Mouse (Mus musculus) cerebellum, postnatal 25 days (tissue): ENCODE data around the gene Zcchc3.

ENCODE experiments used
- DNase-seq, 2 experiments: peaks; one replicate each; pipeline ENCODE4 v3.0.0; 2021; ENCODE audit warnings: mixed read lengths in 2 of 2

The Zcchc3 gene

DNA sequence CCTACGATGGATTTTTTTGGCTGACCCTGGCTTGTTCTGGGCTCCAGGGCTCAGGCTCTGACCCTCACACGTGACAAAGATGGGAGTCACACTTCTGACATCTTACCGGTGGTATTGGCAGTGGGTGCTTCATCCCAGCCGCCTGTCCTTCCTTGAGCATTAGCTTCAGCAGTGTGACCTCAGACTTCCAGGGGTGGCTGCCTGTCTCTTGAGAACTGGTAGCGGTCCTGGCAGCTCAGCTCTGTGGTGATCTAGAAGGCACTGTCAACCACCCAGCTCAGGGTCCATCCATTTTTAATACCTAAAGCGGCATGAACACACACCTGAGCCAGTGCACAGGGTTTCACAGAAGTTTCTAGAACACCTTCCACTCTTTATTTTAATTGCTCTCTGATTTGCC is 5.0 kb downstream of the Zcchc3 start:
- no peak for DNase-seq

DNA sequence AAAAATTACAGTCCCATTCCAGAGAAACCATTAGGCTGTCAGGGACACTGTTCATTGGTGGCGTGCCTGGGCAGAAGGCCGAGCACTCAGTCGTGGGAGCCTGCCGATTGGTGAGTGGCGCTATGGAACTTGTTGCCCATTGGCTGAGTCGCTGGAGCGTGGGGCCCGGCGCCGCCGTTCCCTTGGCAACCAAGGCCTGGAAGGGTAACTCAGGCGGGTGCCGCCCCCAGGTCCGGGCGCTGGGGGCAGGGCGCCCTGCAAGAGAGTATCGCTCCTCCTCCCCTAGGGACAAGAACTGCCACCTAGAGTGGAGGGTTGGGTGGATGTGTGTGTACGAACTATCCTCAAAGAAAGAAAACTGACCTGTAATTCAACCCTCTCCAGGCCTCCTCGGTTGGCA is 8.7 kb downstream of the Zcchc3 start:
- peak; percentile 95 to 97 for DNase-seq

DNA sequence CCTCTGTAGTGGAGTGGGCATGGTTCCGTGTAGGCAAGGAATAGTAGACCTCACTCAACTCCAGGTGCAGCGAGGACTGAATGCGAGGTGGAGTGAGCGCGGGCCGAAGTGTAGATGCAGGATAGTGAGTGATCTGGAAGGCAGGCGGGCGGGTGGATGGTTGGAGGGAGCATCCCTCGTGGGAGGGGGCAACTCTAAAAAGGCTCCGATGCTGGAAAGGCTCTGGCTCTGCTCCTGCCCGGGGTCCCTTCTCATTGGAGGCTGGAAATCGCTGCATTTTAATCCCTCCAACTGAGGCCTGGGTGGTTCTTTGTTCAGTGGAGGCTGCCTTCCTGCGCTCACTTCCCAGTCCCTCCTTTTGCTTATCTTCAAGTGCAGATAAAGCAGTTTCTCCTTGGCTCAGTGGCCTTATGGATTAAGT is 15.7 kb downstream of the Zcchc3 start:
- no peak for DNase-seq

DNA sequence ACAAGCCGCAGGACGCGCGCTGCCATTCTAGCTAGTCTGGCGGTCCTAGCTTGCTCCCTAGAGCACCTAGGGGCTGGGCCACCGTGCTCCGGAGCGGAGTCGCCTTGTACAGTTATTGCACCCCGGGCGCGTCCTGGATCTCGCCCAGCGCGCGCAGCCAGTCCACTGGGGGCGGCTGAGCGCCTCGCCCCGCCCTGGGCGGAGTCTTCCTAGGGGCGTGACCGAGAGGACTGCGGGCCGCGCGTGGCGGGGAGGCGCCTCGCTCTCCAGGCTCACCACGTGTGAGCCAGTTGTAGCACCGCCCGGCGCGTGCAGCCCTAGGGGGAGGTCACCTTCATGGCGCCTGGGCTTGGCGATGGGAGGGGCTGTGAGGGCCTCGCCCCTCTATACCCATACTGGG is 16.1 kb downstream of the Zcchc3 start:
- DNase-seq = peak; percentile 88 to 93

DNA sequence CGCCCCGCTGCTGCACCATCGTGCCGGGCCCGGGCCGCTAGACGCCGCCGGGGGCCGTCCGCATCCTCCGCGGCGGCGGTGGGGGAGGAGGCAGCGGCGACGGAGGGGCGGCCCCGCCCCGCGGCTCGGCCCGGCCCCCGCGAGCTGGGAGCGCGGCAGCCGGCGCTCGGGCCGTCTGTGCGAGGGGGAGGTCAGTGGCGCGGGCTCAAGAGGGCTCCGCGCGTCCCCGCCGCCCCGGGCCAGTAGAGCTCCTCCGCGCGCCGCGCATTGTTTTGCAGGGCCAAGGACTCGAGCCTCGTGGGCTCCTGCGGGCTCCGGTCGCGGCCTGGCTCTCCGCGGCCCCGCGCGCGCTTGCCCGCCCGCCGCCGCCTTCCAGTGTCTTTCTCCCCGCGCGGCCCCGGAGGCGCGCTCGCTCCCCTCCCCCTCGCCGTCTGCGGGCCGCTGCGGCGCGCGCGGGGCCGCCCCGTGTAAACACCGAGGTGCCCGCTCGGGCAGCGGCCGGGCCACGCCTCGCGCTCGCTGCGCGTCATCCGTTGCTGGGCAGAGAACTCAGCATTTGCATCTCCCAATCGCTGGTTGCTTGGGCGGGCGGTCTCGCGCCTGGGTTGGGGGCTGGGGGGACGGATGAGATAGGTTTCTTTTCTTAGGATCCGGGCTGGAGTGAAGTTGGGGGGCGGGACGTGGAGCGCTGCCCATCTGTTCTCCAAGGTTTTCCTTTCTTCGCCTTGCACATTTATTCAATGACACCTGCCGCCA is 17.0 kb downstream of the Zcchc3 start, which contains the start of gene Sox12:
TSS of gene Sox12 (minus strand) at position 384 of the 756 bp plus-strand sequence.
- DNase-seq = peak; percentile 98 to 99

DNA sequence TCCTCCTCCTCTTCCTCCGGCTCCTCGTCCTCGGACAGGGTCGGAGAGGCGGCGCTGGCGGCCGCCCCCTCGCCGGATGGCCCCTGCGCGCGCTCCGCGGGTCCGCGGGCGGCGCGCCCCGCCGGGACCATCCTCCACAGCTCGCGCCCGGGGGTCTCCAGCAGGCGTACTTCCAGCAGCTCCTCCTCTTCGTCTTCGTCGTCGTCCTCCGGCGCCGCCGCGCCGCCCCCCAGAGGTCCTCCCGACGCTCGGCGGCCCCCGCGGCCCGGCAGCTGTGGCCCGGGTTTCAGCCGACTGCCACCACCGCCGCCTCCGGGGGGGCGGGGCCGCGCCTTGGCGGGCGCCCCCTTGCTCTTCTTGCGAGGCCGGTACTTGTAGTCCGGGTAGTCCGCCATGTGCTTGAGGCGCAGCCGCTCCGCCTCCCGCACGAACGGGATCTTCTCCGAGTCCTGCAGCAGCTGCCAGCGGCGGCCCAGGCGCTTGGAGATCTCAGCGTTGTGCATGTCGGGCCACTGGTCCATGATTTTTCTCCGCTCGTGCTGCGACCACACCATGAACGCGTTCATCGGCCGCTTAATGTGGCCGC is 17.7 kb downstream of the Zcchc3 start:
- peak; percentile 72 to 79 for DNase-seq

DNA sequence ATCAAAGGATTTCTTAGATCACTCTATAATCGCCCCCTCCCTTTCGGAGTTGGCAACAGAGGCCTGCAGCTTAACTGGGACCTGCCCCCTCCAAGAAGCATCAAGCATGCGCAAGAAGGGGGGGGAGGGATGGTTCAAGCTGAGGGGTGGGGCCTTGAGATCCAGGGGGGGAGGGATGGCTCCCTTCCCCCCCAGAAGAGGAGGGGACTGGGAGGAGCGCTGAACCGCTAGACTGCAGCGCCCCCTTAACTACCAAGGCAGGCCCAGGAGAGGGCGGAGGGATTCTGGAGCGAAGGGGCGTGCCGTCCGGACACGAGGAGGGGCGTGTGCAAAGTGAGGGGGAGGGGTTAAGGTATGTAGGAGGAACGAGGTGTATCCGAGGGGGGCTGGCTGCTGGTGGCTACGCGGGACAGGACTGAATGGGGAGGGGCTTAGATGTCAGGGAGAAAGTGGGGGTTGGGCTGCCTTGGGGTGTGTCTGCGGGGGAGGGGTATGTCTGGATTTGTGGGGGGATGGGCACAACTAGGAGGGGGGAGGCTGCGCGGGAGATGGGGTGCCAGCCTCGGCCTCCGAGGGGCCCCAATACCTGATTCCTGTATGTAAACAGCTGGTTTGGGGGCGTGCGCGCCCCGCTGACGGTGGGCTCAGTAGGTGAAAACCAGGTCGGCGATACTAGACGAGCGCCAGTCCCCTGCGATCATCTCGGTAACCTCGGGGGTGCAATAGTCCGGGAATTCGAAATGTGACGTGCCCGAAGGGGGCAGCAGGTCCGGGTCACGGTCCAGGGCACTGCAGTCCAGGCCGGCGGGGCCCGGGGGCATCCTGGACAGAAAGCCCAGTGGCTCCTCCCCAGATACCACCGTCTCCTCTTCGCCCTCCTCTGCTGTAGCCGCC is 18.5 kb downstream of the Zcchc3 start:
- DNase-seq = peak; percentile 60 to 78

DNA sequence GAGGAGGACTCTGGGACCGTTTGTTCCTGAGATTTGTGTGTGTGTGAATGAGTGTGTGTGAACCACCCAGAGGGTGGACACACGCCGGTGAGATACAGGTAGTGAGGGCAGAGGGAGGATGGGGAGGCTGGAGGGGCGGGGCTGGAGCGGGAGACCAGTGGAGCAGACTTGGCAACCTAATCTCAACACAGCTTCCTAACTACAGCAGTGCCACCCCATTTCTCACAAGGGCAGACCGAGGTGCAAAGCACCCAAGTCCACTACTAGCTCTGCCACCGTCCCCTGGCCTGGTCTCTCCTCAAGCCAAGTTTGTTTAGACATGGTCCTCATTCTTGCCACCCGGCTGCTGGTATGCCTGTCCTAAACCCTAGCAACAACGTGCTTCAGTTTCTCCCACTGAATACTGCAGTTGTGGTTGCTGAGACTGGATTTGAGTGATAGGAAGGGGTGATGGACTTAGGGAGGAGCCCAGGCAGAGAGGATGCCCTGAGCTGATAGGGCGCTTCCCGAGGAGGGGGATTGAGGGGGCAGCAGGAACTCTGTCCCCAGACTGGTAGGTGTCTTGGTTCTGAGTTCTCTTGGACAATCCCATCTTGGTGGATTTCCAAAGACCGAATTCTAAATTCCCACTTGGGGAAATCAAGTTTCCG is 19.4 kb downstream of the Zcchc3 start:
- DNase-seq = peak in 1 of 2 experiments; percentile 39

DNA sequence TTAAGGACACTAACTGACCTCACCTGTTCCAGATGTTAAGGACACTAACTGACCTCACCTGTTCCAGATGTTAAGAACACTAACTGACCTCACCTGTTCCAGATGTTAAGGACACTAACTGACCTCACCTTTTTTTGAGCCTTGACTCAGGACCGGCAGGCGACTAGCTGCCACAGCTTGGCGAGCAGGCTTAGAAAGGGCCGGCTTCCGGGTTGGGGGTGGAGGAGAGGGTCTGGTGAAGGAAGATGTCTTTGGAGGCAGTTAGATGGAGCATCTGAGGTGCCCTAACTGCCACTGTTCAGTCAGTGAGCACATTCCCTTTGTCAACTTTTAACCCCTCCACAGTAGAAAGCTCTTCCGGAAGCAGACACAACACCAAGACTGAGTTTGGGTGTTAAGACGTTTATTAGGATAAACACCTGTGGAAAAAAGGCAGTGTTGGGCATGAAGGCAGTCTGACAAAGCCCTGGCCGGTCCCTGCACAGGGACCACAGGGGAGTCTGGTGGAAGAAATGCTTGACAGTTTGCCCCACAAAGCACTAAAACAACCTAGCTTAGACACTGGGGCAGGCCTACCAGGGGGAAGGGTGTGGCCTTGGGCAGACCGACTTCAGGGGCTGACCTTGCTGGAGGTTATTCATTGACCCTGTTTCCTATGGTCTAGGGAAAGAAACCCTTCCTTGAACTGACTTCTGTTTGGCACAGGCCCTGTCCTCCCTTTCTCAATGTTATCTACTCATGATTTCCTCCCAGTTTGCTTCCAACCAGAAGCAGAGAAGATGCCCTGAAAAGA is 21.4 kb downstream of the Zcchc3 start:
- DNase-seq = peak in 1 of 2 experiments; percentile 17

DNA sequence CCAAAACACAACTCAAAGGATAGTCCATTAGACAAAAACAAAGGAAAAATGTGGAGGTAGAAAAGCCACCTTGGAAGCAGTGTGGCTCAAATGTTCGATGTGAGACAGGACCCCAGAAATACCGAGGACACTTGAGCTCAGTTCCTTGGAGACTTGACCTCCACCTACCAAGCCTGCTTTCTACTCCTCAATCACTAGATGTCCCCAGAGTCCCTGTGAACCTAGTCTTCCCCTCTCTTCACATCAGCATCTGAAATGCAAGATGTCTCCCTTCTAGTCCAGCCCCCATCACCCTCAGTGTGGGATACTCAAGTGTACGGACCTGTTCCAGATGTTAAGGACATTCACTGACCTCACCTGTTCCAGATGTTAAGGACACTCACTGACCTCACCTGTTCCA is 22.0 kb downstream of the Zcchc3 start:
- peak; percentile 39 to 59 for DNase-seq

DNA sequence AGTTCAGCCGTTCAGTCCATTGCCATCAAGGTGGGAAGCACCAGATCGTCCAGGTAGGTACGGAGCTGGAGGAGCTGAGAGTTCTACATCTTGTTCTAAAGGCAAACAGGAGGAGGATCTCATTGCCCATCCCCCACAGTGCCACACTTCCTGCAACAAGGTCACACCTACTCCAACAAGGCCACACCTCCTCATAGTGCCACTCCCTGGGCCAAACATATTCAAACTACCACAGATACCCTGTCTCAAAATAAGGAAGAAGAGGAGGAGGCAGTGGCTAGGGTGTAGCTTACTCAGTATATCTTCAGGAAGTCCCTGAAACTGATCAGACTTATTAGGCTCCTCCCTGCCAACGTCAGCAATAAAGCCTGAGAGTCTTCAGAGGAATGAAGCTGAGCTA is 30.6 kb downstream of the Zcchc3 start:
- no peak for DNase-seq

DNA sequence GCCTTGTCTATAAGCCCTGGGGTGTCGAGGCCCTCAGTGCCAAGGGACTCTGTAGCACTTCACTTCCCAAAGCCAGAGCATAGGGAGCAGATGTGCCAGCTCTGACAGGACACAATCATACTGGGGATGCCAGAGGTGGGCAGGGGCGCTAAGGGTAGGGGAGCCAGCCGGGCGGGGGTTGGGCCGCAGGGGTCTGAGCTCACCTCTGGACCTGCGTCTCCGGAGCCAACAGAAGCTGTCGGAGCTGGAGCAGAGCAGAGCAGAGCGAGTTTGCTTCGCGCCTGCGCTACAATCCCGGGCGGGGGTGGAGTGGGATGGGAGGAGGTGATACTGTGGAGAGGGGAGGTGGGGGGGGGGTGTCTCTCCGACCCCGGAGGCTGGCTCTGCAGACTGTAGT is 38.5 kb downstream of the Zcchc3 start, which contains the start of gene Nrsn2:
TSS of gene Nrsn2 (minus strand) at position 294 of the 397 bp plus-strand sequence.
- DNase-seq = no peak

DNA sequence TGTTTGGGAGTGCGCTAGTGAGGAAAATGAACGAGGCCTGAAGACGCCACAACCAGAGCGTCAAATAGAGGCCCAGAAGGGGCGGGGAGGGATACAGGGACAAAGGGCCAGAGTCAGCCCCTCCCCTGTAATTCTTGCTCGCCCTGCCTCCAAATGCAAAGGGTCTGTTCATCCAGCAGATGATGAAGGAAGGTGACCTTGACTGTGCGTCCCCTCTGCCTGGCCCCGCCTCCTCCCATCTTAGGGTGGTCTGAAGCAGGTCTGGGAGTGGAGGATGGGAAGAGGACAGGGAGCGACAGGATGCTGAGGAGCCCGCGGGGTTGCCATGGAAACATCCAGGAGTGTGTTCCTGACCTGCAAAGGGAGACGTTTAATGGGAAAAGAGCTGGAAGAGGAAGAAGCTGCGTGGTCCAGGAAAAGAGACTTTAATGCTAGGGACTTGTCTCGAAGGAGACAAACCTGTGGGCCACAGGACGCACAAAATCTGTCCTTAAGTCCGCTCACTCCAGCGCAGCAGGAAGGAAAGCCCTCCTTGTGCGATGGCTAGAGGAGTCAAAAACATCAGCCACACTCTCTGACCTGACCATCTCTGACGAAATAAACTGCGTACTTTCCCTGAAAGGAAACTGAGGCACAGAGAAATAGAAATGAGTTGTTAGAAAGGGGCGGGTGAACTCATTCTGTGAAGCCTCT is 39.0 kb downstream of the Zcchc3 start:
- DNase-seq = peak; percentile 26 to 56

DNA sequence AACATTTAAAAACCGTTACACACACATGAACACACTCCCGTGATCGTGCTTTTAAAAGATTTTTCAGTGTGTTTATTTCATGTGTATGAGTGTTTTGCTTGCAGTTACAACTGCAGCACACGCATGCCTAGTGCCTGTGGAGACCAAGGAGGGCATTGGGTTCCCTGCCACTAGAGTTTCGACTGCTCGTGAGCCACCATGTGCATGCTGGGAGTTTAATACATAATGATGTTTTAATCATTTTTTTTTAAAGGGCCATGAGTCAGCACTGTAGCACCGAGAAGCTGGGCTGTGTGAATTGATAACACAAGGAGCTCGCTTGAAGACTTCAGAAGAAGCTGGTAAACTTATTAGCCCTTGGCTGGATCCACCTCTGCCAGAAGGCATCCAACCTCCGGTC is 41.3 kb downstream of the Zcchc3 start:
- DNase-seq = no peak

DNA sequence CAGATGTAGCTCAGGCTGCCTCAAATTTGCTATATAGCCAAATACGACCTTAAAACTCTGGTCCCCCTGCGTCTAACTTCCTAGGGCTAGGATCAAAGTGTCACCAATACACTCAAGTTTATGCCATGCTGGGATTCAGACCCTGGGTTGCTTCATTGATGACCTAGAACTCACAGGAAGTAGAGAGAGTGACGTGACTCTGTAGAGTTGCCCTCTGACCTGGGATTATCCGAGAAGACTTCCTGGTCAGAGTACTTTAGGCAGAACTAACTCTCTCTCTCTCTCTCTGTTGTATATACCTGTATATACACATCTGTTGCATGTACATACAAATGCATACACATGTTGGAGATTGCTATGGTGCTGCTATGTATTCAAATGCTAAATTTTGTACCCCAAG is 42.2 kb downstream of the Zcchc3 start:
- no peak for DNase-seq

DNA sequence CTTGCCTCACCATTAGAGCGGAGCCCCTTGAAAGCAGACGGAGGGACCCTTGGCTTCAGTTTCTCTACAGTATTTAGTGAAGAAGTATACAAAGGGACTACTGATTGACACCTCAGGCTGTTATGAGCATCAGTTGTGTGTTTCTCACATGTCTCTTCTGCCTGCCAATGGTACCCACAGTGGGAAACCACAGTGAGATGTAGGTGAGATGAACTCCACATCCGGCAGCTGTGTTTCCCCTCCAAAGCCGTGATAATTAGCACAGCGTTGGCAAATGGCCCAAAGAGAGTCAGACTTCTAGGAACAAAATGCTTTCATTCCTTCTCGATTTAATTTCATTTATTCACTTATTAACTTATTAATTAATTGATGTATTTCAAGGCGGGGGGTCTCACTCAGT is 42.7 kb downstream of the Zcchc3 start:
- no peak for DNase-seq

DNA sequence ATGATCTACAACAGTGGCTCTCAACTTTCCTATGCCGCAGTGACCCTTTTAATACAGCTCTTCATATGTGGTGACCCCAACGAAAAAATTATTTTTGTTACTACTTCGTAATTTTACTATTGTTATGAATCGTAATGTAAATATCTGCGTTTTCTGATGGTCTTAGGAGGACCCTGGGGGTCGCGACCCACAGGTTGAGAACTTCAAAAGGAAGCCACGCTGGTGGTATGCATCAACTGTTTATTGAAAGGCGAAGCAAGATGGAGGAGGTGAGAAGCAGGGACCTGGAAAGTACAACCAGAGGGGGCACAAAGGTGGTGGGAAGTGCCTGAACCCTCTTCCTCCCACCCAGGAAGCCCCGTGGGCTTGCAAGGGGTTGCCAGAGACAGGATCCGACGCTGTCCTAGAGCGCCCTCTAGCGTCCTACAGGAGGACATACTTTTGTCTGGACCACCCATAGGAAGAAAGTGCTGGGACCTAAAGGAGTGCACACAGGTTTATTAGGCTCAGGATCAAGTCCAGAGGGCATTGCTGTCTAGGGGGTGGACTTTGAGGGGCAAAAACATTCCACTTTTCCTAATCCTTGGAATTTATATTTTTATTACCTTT is 46.2 kb downstream of the Zcchc3 start:
- peak; percentile 45 to 71 for DNase-seq

DNA sequence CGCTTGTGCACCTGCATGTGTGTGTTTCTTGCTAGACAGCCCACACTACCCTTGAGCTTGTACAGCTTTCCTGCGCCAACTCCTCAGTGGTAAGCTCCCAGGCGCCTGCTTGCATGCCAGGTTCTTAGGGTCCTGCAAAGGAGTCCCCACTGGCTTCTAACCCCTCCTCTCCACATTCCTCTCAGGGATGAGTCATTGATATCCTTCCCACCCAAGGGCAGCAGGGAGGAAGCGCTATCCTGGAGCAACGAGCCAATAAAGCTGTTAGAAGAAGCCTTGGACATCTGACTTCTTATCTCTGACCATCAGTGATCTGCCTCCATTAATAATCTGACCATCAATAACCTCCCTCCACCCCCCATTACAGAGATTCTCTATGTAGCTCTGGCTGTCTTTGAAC is 46.9 kb downstream of the Zcchc3 start:
- DNase-seq = no peak

DNA sequence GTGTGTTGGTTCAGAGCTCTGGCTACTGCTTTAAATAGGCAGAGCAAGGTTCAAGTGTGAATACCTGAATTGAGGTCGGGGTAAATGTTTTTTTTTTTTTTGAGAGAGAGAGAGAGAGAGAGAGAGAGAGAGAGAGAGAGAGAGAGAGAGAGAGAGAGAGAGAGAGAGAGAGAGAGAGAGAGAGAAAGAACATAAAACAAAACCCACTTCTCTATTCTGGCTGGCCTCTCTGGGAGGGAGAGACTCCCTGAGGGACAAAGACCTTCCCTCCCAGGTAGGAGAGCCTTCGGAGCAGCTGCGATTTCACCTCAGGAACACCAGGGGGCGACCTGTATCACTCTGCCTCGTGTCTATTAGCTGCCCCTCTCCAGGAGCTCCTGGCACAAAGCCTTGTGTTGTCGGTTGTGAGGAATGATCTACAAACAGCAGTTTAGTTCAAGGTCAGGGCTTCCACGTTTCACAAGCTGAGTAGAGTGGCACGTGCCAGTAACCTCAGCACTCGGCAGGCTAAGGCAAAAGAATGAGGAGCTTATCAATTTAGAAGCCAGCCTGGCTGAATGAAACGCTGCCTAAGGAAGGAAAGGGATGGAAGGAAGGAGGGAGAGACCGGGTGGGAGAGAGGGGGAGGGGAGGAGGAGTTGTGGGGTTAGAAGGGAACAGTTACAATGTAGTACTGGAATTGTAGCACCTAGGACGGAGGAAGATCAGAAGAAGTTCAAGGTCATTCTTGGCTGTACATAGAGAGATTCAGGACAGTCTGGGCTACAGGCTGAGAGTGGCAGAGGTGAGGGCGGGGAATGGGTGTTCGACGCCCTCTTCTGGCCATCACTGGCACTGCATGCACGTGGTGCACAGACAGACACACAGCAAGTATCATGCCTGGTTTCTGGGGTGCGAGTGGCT is 51.3 kb downstream of the Zcchc3 start:
- peak; percentile 73 to 81 for DNase-seq
